Mouse (Mus musculus): ENCODE results near the gene Epha4.

- TF ChIP-seq CTCF (conservative IDR thresholded peaks at IDR 0.05; ENCODE audit: insufficient read depth, insufficient read length, low read depth, low read length) (no peak), POLR2A (IDR thresholded peaks at IDR 0.05; ENCODE audit: low read depth, low read length) (no peak)
Observed at GRCm38 (mm10) chr1:77385613-77386012, 129.3 kb downstream of the Epha4 start.
